Mouse (Mus musculus): ENCODE data around the gene Gm4924.

The Gm4924 gene

GRCm38 (mm10) chr10:82354083-82355010 lies at the start of gene Gm4924:
Gene Gm4924, plus strand, starts transcription at chr10:82354255.
- DNase-seq (ENCODE audit: low read depth), result peak; percentile 90

GRCm38 (mm10) chr10:82316482-82316881 lies 37.6 kb upstream of the Gm4924 start, which contains the start of gene 4932415D10Rik:
Gene 4932415D10Rik, minus strand, starts transcription at chr10:82316582.
- no peak for DNase-seq (ENCODE audit: low read depth)

- no peak for DNase-seq (ENCODE audit: low read depth)
Measured at GRCm38 (mm10) chr10:82320134-82320533, 33.9 kb upstream of the Gm4924 start.

GRCm38 (mm10) chr10:82329826-82330225 lies 24.2 kb upstream of the Gm4924 start:
- DNase-seq (ENCODE audit: low read depth), result no peak

GRCm38 (mm10) chr10:82355401-82355800 lies 1.3 kb downstream of the Gm4924 start:
- no peak for DNase-seq (ENCODE audit: low read depth)

GRCm38 (mm10) chr10:82361911-82362310 lies 7.9 kb downstream of the Gm4924 start:
- no peak for DNase-seq (ENCODE audit: low read depth)

GRCm38 (mm10) chr10:82382992-82383391 lies 28.9 kb downstream of the Gm4924 start:
- DNase-seq (ENCODE audit: low read depth), result no peak

- DNase-seq (ENCODE audit: low read depth), result no peak
Measured at GRCm38 (mm10) chr10:82409511-82409910, 55.5 kb downstream of the Gm4924 start.

GRCm38 (mm10) chr10:82423631-82424030 lies 69.6 kb downstream of the Gm4924 start:
- DNase-seq (ENCODE audit: low read depth), result no peak

Measured in naive thymus-derived CD4-positive, alpha-beta T cell, adult 2 months (primary cell).